Mouse (Mus musculus) liver, embryonic 12.5 days (tissue): ENCODE measurements around the gene Myo3b. TPM values are rescaled to one million over a fixed set of nuclear protein-coding genes. Genes with fewer than 3 reads are reported as not detected.

Experiments used
- ATAC-seq: fragments of 200-750 bp; cut with Nextera tagmentation; 2 replicates; pipeline ENCODE4 v1.8.0; 2017; ENCODE audit warnings: moderate number of reproducible peaks, mild to moderate bottlenecking, moderate library complexity
- H3K27ac ChIP-seq: fragments of 300-500 bp; sonication (generic); 2 replicates; pipeline ENCODE4 v1.5.1; 2016; ENCODE audit warnings: mild to moderate bottlenecking
- H3K27me3 ChIP-seq: fragments of 300-500 bp; sonication (generic); replicated peaks from 2 replicates; pipeline ENCODE4 v1.6.1; 2016; ENCODE audit warnings: mild to moderate bottlenecking, moderate library complexity
- H3K36me3 ChIP-seq: fragments of 300-500 bp; sonication (generic); 2 replicates; pipeline ENCODE4 v1.6.1; 2016; ENCODE audit warnings: mild to moderate bottlenecking, moderate library complexity
- H3K4me1 ChIP-seq: fragments of 300-500 bp; sonication (generic); 2 replicates; pipeline ENCODE4 v1.6.1; 2016
- H3K4me2 ChIP-seq: fragments of 300-500 bp; sonication (generic); 2 replicates; pipeline ENCODE4 v1.6.1; 2016; ENCODE audit warnings: mild to moderate bottlenecking, moderate library complexity
- H3K4me3 ChIP-seq: fragments of 300-500 bp; sonication (generic); 2 replicates; pipeline ENCODE4 v1.5.1; 2016; ENCODE audit warnings: mild to moderate bottlenecking, moderate library complexity
- H3K9ac ChIP-seq: fragments of 300-500 bp; sonication (generic); 2 replicates; pipeline ENCODE4 v1.6.1; 2016; ENCODE audit warnings: mild to moderate bottlenecking, moderate library complexity
- H3K9me3 ChIP-seq: fragments of 300-500 bp; sonication (generic); replicated peaks from 2 replicates; pipeline ENCODE4 v1.6.1; 2016; ENCODE audit warnings: mild to moderate bottlenecking, moderate library complexity
- WGBS: fragments of 180-500 bp; shearing (Covaris S2); methylation state at CpG from one replicate; pipeline ENCODE4 v1.1.7; 2016; ENCODE audit not compliant: insufficient replicate concordance; 5-methylcytosine and 5-hydroxymethylcytosine counted together
- polyA plus RNA-seq: library from polyadenylated mRNA; unstranded; fragments of >200 nt; fragmentation: Nextera tagmentation; extraction: Ambion mirVana; gene quantifications from 2 replicates; pipeline ENCODE4 v1.2.1, GENCODE M21; 2016

Myo3b gene
- polyA plus RNA-seq, 1 experiment from 2014 or later = not detected

DNA sequence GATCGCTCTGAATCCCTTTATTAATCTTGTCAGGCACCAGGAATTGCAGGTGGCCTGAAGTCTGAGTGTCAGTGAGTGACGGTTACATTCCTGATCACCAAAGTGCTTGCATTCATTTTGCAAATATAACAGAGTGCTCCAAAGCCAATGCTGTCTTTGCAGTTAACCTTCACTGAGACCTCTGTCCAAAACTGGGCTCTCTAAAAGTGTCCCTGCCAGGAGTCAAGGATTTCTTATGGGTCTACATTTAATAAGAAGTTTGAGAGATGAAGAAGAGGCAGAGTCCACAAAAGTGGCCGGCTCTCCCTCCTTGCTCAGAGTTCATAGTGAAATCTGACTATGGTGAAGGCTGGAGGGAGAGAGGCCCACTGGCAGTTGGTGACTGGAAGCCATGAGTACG is 315.1 kb downstream of the Myo3b start:
- Histone ChIP-seq H3K9me3 (peaks cover 3% of the 10 kb centered on the region; the same call in 1 of the 2 replicates), H3K4me1 (no peaks in the 10 kb centered on the region), H3K4me2 (no peak overlapping the region), H3K27ac (no peak overlapping the region), H3K9ac (no peak overlapping the region), H3K36me3 (no peaks in the 10 kb centered on the region), H3K4me3 (no peak overlapping the region), H3K27me3 (no peaks in the 10 kb centered on the region)
- ATAC-seq = no peak
- 61% methylated on average over 4 of the region's 4 CpGs for WGBS

DNA sequence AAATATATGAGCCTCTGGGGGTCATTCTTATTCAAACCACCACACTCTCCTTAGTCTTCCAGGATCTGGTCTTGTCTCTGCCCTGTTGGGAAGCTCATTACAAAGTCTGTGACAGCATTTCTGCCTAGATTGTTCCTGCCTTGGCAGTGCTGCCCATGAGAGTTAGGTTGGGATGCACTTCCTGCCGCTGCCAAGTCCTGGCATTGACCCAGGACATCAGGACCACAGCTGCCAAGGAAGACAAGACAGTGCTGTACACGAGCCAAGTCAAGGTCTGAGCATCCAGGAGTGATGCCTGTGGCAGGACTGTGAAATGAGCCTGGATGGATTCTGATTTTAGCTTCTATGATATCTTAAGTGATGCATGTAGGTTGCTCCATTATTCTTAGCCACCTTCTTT is 316.1 kb downstream of the Myo3b start:
- H3K27ac ChIP-seq = no peak overlapping the region
- H3K9ac ChIP-seq = no peak overlapping the region
- ATAC-seq = no peak
- no peaks in the 10 kb centered on the region for H3K27me3 ChIP-seq
- peaks cover 3% of the 10 kb centered on the region; the same call in 1 of the 2 replicates for H3K9me3 ChIP-seq
- no peaks in the 10 kb centered on the region for H3K4me1 ChIP-seq
- whole genome bisulfite sequencing = 50% methylated on average over 2 of the region's 2 CpGs
- no peak overlapping the region for H3K4me2 ChIP-seq
- no peak overlapping the region for H3K4me3 ChIP-seq
- H3K36me3 ChIP-seq = no peaks in the 10 kb centered on the region

DNA sequence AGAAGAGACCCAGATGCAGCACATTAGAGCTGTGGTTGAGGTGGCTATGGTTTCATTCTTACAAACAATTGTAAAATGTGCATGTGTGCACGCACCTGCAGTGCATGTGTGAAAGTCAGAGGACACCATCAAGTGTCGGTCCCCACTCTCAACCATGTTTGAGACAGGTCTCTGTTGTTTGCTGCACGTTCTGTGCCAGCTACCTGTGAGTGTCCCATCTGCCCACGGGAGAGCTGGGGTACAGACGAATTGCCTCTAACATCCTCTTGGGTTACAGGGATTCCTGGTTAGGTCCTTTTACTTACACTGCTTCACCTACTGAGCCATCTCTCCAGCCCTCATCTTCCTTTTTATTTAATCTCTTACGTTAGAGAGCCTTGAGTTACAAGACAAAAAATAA is 330.5 kb downstream of the Myo3b start:
- Histone ChIP-seq H3K9ac (no peak overlapping the region), H3K27ac (no peak overlapping the region), H3K36me3 (no peaks in the 10 kb centered on the region), H3K4me3 (no peak overlapping the region), H3K27me3 (0 out of 2 replicates have a peak, but pooled peaks cover 4% of the 10 kb centered on the region), H3K9me3 (no peaks in the 10 kb centered on the region), H3K4me1 (no peaks in the 10 kb centered on the region), H3K4me2 (no peak overlapping the region)
- ATAC-seq = no peak
- 66% methylated on average over 6 of the region's 6 CpGs for whole genome bisulfite sequencing

DNA sequence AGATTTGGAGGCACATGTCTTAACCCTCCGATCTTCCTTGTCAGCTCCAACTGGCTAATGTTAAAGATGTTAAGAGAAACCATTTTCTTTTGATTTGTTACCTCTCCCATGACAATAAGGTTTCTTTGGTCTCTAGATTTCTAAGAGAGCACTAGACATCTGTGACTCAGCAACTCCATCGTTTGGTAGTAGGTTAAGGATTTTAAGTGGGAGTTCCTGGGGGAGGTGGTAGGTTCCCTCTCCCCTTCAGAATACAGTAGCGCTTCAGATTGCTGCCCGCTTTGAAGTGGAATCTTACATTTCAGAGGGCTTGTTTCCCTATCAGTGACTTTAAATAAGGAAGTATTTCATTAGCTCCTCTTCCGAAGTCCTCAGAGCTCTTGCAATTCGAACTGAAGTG is 340.4 kb downstream of the Myo3b start:
- Histone ChIP-seq H3K9me3 (no peaks in the 10 kb centered on the region), H3K36me3 (no peaks in the 10 kb centered on the region), H3K4me3 (no peak overlapping the region), H3K4me1 (no peaks in the 10 kb centered on the region), H3K9ac (no peak overlapping the region), H3K27ac (no peak overlapping the region), H3K4me2 (no peak overlapping the region), H3K27me3 (no peaks in the 10 kb centered on the region)
- 24% methylated on average over 6 of the region's 6 CpGs for WGBS
- ATAC-seq = no peak

DNA sequence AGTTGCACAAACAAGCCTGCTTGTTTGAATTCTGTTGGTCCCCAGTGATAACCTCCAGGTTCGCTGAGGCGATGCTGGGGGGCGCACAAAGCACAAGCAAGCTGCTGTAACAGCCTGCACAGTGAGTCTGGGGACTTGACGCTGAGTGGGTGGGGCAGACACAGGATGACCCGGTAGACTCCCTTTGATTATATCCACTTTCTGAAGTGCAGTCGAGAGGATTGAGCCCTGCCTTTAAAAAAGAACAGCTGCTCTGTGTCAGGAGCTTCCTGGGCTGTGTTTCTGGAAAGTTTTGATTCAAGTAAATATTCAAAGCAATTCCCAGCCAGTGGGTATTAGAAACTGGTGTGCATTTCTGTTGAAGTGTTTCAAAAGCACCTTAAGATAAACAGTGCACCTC is 341.0 kb downstream of the Myo3b start:
- 35% methylated on average over 6 of the region's 6 CpGs for WGBS
- Histone ChIP-seq H3K27ac (no peak overlapping the region), H3K4me2 (no peak overlapping the region), H3K4me1 (no peaks in the 10 kb centered on the region), H3K9me3 (no peaks in the 10 kb centered on the region), H3K9ac (no peak overlapping the region), H3K27me3 (no peaks in the 10 kb centered on the region), H3K36me3 (no peaks in the 10 kb centered on the region), H3K4me3 (no peak overlapping the region)
- no peak for ATAC-seq

DNA sequence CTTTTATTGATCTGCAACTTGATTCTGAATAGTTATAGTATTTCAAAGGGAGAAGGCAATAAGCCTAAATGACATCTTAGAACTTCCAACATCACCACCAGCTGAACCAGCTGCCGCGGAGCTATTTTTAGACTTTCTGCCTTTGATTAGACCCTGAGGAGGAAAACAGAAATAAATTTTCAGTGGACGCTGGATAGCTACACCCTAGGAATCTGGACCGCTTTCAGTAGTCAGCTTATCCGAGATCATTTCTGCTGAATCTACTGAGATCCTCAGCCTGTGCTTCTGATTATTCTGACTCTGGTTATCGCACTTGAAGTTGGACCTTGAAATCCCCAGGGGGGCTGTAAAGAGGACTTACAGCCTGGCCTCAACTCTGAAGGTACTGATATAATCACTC is 349.7 kb downstream of the Myo3b start:
- H3K9me3 ChIP-seq = no peaks in the 10 kb centered on the region
- H3K4me1 ChIP-seq = no peaks in the 10 kb centered on the region
- H3K9ac ChIP-seq = no peak overlapping the region
- H3K36me3 ChIP-seq = no peaks in the 10 kb centered on the region
- WGBS = 63% methylated on average over 6 of the region's 6 CpGs
- no peak overlapping the region for H3K27ac ChIP-seq
- no peaks in the 10 kb centered on the region for H3K27me3 ChIP-seq
- ATAC-seq = no peak
- H3K4me2 ChIP-seq = no peak overlapping the region
- no peak overlapping the region for H3K4me3 ChIP-seq

DNA sequence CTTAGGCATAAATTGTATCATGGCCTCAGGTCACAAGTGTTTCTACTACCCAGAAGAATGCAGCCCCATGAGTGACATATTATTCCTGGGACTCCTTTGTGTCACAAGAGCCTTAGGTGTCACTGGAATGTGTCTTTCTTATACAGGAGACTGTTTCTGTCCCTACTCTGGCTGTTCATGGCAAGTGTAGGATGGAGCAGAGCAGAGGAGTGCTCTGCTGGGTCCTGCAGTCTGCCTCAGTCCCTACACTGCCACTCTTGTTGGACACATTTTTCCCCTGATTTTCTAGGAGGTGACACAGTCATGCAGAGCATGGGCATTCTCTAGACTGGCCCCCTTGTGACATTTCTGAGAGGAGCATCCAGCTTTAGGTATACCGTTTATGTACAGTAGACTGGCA is 350.2 kb downstream of the Myo3b start:
- Histone ChIP-seq H3K9ac (no peak overlapping the region), H3K4me2 (no peak overlapping the region), H3K27ac (no peak overlapping the region), H3K4me1 (no peaks in the 10 kb centered on the region), H3K36me3 (no peaks in the 10 kb centered on the region), H3K27me3 (no peaks in the 10 kb centered on the region), H3K4me3 (no peak overlapping the region), H3K9me3 (no peaks in the 10 kb centered on the region)
- ATAC-seq = no peak
- WGBS = 50% methylated on average over 1 of the region's 1 CpGs

DNA sequence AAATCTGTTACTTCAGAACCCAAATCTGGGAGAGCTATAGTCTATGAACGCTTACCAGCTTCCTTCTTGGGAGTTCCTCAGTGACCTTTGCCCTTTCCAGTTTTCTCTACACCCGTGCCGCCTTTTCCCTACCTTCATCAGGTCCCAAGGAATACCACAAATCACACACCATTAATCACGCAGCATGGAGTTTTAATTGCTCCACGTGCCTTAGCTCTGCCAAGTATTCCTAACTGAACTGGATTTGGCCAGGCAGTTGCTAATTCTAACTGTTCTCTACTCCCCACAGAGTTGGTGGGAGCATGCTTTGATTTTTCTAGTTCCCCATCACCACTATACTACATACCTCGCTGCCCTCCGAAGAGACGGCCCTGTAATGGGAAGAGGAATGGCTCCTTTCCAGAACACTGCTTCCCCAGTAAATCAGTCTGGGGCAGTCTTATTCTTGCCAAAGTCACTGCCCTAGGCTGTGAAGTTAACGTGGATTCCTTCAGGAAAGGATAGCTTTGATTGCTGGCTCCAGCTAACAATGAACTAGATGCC is 358.9 kb downstream of the Myo3b start:
- H3K4me2 ChIP-seq = no peak overlapping the region
- H3K27me3 ChIP-seq = no peaks in the 10 kb centered on the region
- no peaks in the 10 kb centered on the region for H3K9me3 ChIP-seq
- no peaks in the 10 kb centered on the region for H3K36me3 ChIP-seq
- ATAC-seq = no peak
- H3K27ac ChIP-seq = no peak overlapping the region
- WGBS = 67% methylated on average over 9 of the region's 9 CpGs
- no peaks in the 10 kb centered on the region for H3K4me1 ChIP-seq
- no peak overlapping the region for H3K4me3 ChIP-seq
- H3K9ac ChIP-seq = no peak overlapping the region

DNA sequence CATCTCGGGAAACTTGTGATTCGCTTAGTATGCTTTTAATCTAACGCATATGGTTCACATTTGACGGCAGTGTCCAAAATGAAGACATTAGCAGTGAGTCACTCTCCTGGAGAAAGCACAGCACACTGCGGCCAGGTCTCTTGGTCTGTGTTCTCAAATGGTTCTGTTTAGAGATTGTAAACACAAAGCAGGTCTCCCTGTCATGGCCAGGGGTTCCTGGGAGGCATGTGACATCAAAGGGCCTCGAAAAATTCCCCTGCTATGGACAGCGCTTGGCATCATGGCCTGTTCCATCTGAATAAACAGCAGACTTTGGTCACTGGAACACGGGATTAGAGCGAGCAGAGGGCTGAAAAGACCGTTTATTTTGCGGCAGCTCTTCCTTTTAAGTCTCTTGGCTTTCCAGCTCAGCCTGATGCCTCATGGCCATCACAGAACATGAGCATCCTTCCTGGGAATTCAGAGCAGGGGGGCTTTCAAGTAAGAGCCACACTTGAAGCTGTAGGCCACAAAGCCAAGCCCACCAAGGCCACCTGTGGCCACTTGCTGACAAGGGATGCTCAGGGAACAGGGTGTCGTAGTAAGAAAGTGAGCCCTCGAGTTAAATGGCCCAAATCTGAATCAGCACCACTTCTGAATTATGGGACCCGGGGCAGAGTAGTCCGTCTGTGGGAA is 360.7 kb downstream of the Myo3b start:
- 69% methylated on average over 15 of the region's 15 CpGs for WGBS
- no peak for ATAC-seq

DNA sequence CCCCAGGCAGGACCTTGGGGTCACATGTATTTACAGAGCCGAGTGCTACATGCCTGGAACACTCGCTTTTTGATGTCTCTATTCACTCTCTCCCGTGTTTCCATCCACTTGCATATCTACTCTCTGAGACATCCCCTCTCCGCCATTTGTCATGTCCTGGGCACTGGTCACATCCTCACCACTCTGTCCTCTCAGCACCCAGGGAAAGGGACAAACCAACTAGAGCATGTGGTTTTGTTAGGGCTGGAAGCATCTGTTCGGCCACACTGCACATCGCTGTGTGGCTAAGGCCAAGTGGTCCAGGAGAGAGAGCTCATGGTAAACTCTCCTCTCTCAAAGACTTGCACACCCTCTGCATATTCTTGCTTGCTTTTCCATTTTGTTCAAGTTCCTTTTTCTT is 361.4 kb downstream of the Myo3b start:
- H3K4me2 ChIP-seq = no peak overlapping the region

More for the DNA sequence above, 360.7 kb downstream of the Myo3b start:
- Histone ChIP-seq H3K36me3 (no peaks in the 10 kb centered on the region), H3K4me2 (no peak overlapping the region), H3K27ac (no peak overlapping the region), H3K4me3 (no peak overlapping the region), H3K9ac (no peak overlapping the region), H3K27me3 (no peaks in the 10 kb centered on the region), H3K9me3 (no peaks in the 10 kb centered on the region), H3K4me1 (no peaks in the 10 kb centered on the region)

DNA sequence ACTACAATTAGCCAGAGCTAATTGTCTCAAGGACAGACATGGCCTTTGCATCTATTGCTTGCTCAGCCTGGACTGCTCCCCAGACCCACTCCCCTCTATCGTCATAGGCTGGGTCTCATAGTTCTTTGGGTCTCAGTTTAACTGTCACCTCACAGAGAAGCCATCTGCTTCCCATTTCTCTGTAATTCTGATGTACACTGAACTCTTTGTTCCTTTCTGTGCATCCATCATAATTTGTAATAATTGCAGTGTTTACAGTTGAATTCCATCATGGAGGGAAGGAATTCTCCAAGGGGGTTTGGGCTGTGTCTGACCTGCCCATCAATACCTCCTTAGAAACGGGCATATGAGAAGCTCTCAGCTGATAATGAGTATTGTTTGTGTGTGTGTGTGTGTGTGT is 365.4 kb downstream of the Myo3b start:
- no peak for ATAC-seq
- H3K27ac ChIP-seq = no peak overlapping the region
- 61% methylated on average over 2 of the region's 2 CpGs for WGBS

More for the DNA sequence above, 361.4 kb downstream of the Myo3b start:
- Histone ChIP-seq H3K27ac (no peak overlapping the region), H3K36me3 (no peaks in the 10 kb centered on the region), H3K4me1 (no peaks in the 10 kb centered on the region), H3K4me3 (no peak overlapping the region), H3K9me3 (no peaks in the 10 kb centered on the region), H3K9ac (no peak overlapping the region), H3K27me3 (no peaks in the 10 kb centered on the region)
- no peak for ATAC-seq
- 62% methylated on average over 6 of the region's 6 CpGs for WGBS

DNA sequence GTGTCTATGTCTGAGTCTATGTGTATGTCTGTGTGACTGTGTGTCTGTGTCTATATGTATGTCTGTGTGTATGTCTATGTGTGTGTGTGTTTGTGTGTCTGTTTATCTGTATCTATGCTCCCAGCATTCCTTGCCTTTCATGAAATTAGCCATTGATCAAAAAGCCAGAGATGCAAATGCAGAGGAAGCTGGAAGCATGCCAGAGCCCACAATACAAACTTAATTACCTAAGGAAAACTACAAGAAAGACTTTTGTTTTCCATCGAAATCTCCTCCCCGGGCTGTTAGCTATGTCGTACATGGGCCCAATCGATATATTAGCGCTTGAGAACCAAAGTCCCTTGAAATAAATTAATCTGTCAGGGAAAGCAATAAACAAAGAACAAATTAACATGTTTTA is 367.9 kb downstream of the Myo3b start:
- WGBS = 79% methylated on average over 5 of the region's 5 CpGs
- Histone ChIP-seq H3K4me2 (no peak overlapping the region), H3K9me3 (no peaks in the 10 kb centered on the region), H3K36me3 (no peaks in the 10 kb centered on the region), H3K4me3 (no peak overlapping the region), H3K27ac (no peak overlapping the region), H3K27me3 (no peaks in the 10 kb centered on the region), H3K4me1 (no peaks in the 10 kb centered on the region), H3K9ac (no peak overlapping the region)
- no peak for ATAC-seq

More for the DNA sequence above, 365.4 kb downstream of the Myo3b start:
- Histone ChIP-seq H3K4me1 (no peaks in the 10 kb centered on the region), H3K9ac (no peak overlapping the region), H3K27me3 (no peaks in the 10 kb centered on the region), H3K9me3 (no peaks in the 10 kb centered on the region), H3K4me2 (no peak overlapping the region), H3K4me3 (no peak overlapping the region), H3K36me3 (no peaks in the 10 kb centered on the region)

DNA sequence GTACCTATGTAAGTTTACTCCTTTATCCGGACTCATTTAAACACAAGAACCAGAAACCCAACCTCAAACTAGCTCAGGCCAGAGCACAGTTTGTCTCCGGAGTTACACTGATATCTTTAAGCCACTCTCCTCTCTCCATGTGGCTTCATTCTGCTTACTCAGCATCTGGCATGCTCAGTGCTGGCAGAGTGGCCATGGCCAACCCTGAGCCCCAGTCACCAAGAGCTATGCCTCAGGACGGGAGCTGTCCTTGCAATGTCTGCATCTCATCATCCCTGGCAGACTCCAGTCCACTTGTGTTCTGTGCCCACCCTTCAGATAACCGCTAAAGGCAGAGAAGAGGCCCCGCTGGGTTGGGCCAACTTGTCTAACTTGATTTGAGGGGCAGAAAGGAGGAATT is 368.8 kb downstream of the Myo3b start:
- no peak for ATAC-seq
- Histone ChIP-seq H3K27me3 (no peaks in the 10 kb centered on the region), H3K36me3 (no peaks in the 10 kb centered on the region), H3K4me3 (no peak overlapping the region), H3K4me2 (no peak overlapping the region), H3K4me1 (no peaks in the 10 kb centered on the region), H3K9me3 (no peaks in the 10 kb centered on the region), H3K27ac (no peak overlapping the region), H3K9ac (no peak overlapping the region)
- 53% methylated on average over 5 of the region's 5 CpGs for WGBS
